In genomic region chr1:180863606-180864005, GRCm38 (mm10) we compare ENCODE assay signal across 8 mouse cellular contexts. TPM values are rescaled to one million over a fixed set of nuclear protein-coding genes. Genes with fewer than 3 reads are reported as not detected.
A peak's percentile ranks its signal among the peaks of the same experiment; 100 is the strongest.
DNase-seq lines count a peak whose midpoint lies in the region; ATAC-seq and TF ChIP-seq lines count a peak whose summit lies in the region.

No protein-coding gene starts in this region.

- H3K9ac ChIP-seq in liver, embryonic 14.5 days (replicated peaks) = no peak overlapping the region

- TF ChIP-seq POLR2A in bone marrow, adult 2 months (IDR thresholded peaks at IDR 0.05; ENCODE audit: borderline replicate concordance, control insufficient read depth, low read depth, low read length) = no peak

- no peak overlapping the region for H3K4me2 ChIP-seq in liver, embryonic 14.5 days (ENCODE audit: low read depth)

- peaks cover 90% of the 10 kb centered on the region for H3K36me3 ChIP-seq in liver, embryonic 14.5 days (replicated peaks; ENCODE audit: control insufficient read depth, insufficient read depth, low read depth)

- intact Hi-C loops in gastrocnemius, adult 2 months (cut with DNase I) = no loop called here

- no peak for DNase-seq in gastrocnemius, adult 2 months
- DNase-seq in gastrocnemius, postnatal 25 days = no peak
- peak; percentile 16 for DNase-seq in right cerebral cortex, adult 18-20 months
- DNase-seq in right cerebral cortex, postnatal 36 days (ENCODE audit: low spot score in 2 of 2) = no peak
- DNase-seq in liver, embryonic 14.5 days (ENCODE audit: low read depth in 3 of 3, low spot score in 3 of 3) = peak in 2 of 3 experiments; percentile 42 to 49
- peak; percentile 39 for DNase-seq in telencephalon, adult 2 months (ENCODE audit: low read depth, low spot score)
- DNase-seq in left cerebral cortex, adult 8-10 months (ENCODE audit: low spot score in 2 of 2) = no peak

- H3K4me3 ChIP-seq in gastrocnemius, adult 2 months = no peak overlapping the region
- H3K4me3 ChIP-seq in bone marrow, adult 2 months (replicated peaks; ENCODE audit: control insufficient read depth, low read depth, low read length) = no peak overlapping the region
- H3K4me3 ChIP-seq in liver, embryonic 14.5 days (ENCODE audit: insufficient read depth in 1 of 2, low read depth in 2 of 2, low read length in 2 of 2) = no peak overlapping the region

- no peak for TF ChIP-seq EP300 in liver, embryonic 14.5 days (IDR thresholded peaks at IDR 0.05; ENCODE audit: low read depth)

- peak; percentile 83 for TF ChIP-seq CTCF in gastrocnemius, adult 2 months (IDR thresholded peaks at IDR 0.05)
- TF ChIP-seq CTCF in bone marrow, adult 2 months (IDR thresholded peaks at IDR 0.05; ENCODE audit: control insufficient read depth, insufficient read depth, low read length) = peak; percentile 56
- peak; percentile 81 for TF ChIP-seq CTCF in liver, embryonic 14.5 days (IDR thresholded peaks at IDR 0.05; ENCODE audit: low read depth)

- H3K9me3 ChIP-seq in liver, embryonic 14.5 days (ENCODE audit: control insufficient read depth, low read length) = no peaks in the 10 kb centered on the region

- no peaks in the 10 kb centered on the region for H3K27me3 ChIP-seq in liver, embryonic 14.5 days (ENCODE audit: control insufficient read depth, insufficient read depth, low read length)

- 3% methylated on average over 1 of the region's 1 CpGs for WGBS in bone marrow, adult 2 months
- 18% methylated on average over 1 of the region's 1 CpGs for WGBS in liver, embryonic 14.5 days (ENCODE audit: insufficient replicate concordance)

- H3K27ac ChIP-seq in gastrocnemius, adult 2 months = no peak overlapping the region
- H3K27ac ChIP-seq in bone marrow, adult 2 months (ENCODE audit: control insufficient read depth, insufficient read depth, low read depth, low read length, poor library complexity) = no peak overlapping the region
- H3K27ac ChIP-seq in liver, embryonic 14.5 days = no peak overlapping the region; the same call in 1 of the 2 replicates

- 0 out of 2 replicates have a peak, but pooled peaks have one; percentile 36 for ATAC-seq in liver, embryonic 14.5 days (ENCODE audit: insufficient read depth)

- H3K4me1 ChIP-seq in bone marrow, adult 2 months (ENCODE audit: control insufficient read depth, insufficient read depth, low read length) = peaks cover 2% of the 10 kb centered on the region; the same call in 1 of the 2 replicates
- H3K4me1 ChIP-seq in liver, embryonic 14.5 days (replicated peaks; ENCODE audit: control insufficient read depth in 2 of 2, insufficient read depth in 2 of 2, low read length in 1 of 2) = peaks cover 11 to 12% of the 10 kb centered on the region in 2 experiments

RNA-seq across cellular contexts. Expression of gene Sde2, which starts 12.7 kb away (rescaled TPM):
- 1 to 10 TPM; 7.4 to 7.8 TPM for total RNA-seq in gastrocnemius, adult 2 months (2021)
- total RNA-seq in gastrocnemius, postnatal 25 days (2021) = 1 to 10 TPM; 7.5 TPM
- 13.9 and 24.7 TPM in 2 replicates for polyA plus RNA-seq in bone marrow, adult 2 months (2011; ENCODE audit: insufficient read depth, insufficient read length, low replicate concordance, missing spikeins)
- 11.5 and 15.5 TPM in 2 replicates for polyA plus RNA-seq in liver, embryonic 14.5 days (2012; rRNA removed)
- 15.8 and 18.0 TPM in 2 replicates for polyA plus RNA-seq in liver, embryonic 14.5 days (2014; fragmentation: Nextera tagmentation; extraction: Ambion mirVana)
- total RNA-seq in left cerebral cortex, adult 8-10 months (2022) = 10 to 100 TPM; 18.7 to 23.4 (median 21.9) TPM

RNA-seq across cellular contexts. Expression of gene Lefty2, which starts 29.3 kb away (rescaled TPM):
- total RNA-seq in gastrocnemius, adult 2 months (2021) = not detected
- total RNA-seq in gastrocnemius, postnatal 25 days (2021) = not detected
- 1.4 TPM in 1 of 2 replicates, not detected in the other for polyA plus RNA-seq in bone marrow, adult 2 months (2011; ENCODE audit: insufficient read depth, insufficient read length, low replicate concordance, missing spikeins)
- polyA plus RNA-seq in liver, embryonic 14.5 days (2012; rRNA removed) = not detected in 2 replicates
- polyA plus RNA-seq in liver, embryonic 14.5 days (2014; fragmentation: Nextera tagmentation; extraction: Ambion mirVana) = not detected in 2 replicates
- 1 to 10 TPM in 1 of 4 experiments, under 1 TPM in 3; 0.20 to 1.2 (median 0.58) TPM for total RNA-seq in left cerebral cortex, adult 8-10 months (2022)

RNA-seq across cellular contexts. Expression of gene Pycr2, which starts 40.5 kb away (rescaled TPM):
- total RNA-seq in gastrocnemius, adult 2 months (2021) = 10 to 100 TPM; 10.3 to 11.7 TPM
- 10 to 100 TPM; 12.4 to 14.1 TPM for total RNA-seq in gastrocnemius, postnatal 25 days (2021)
- 32.3 and 48.1 TPM in 2 replicates for polyA plus RNA-seq in bone marrow, adult 2 months (2011; ENCODE audit: insufficient read depth, insufficient read length, low replicate concordance, missing spikeins)
- polyA plus RNA-seq in liver, embryonic 14.5 days (2012; rRNA removed) = 47.9 and 52.0 TPM in 2 replicates
- 84.6 and 94.7 TPM in 2 replicates for polyA plus RNA-seq in liver, embryonic 14.5 days (2014; fragmentation: Nextera tagmentation; extraction: Ambion mirVana)
- total RNA-seq in left cerebral cortex, adult 8-10 months (2022) = 10 to 100 TPM; 26.3 to 29.3 (median 28.5) TPM

RNA-seq across cellular contexts. Expression of gene H3f3a, which starts 49.9 kb away (rescaled TPM):
- 100 to 1,000 TPM; 314 to 379 TPM for total RNA-seq in gastrocnemius, adult 2 months (2021)
- 100 to 1,000 TPM; 350 to 362 TPM for total RNA-seq in gastrocnemius, postnatal 25 days (2021)
- 682 and 801 TPM in 2 replicates for polyA plus RNA-seq in bone marrow, adult 2 months (2011; ENCODE audit: insufficient read depth, insufficient read length, low replicate concordance, missing spikeins)
- 529 and 1,021 TPM in 2 replicates for polyA plus RNA-seq in liver, embryonic 14.5 days (2012; rRNA removed)
- polyA plus RNA-seq in liver, embryonic 14.5 days (2014; fragmentation: Nextera tagmentation; extraction: Ambion mirVana) = 2,262 and 2,378 TPM in 2 replicates
- total RNA-seq in left cerebral cortex, adult 8-10 months (2022) = 100 to 1,000 TPM; 259 to 296 (median 268) TPM

Comparison
In these comparisons a context has a peak if more than half of its experiments do, and no peak if none do; other contexts are left out.
1. DNase-seq: peak in right cerebral cortex, adult 18-20 months (single experiment), liver, embryonic 14.5 days (2 of 3) and telencephalon, adult 2 months (single experiment); none in gastrocnemius, adult 2 months (single experiment), gastrocnemius, postnatal 25 days (single experiment), right cerebral cortex, postnatal 36 days (0 of 2) and left cerebral cortex, adult 8-10 months (0 of 2).
2. Peak in every context shown above with its lines, with median percentiles within 50 percentile points of each other: CTCF ChIP-seq.